Mouse (Mus musculus): ENCODE results near the gene Ppp1r2.

DNA sequence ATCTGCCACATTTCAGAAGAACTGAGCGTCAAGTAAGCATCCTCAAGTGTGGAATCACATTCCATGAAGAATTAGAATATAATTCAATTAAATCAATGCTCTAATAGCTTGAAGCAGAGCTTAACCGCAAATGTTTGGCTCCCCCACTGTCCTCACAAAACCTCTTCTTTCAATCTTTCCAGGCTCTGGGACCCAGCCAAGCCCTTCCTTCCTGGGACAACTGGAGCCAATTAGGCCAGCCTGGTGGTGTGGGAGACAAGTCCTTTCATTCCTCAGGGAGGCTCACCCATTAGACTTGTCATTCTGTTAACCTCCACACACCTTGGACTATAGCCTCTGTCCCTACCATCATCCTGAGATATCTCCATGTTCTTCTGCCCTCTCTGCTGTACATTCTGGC is 6.9 kb upstream of the Ppp1r2 start:
- TF ChIP-seq CTCF (IDR thresholded peaks at IDR 0.05; ENCODE audit: borderline replicate concordance, extremely low read depth, insufficient read depth, insufficient read length) (no peak), POLR2A (IDR thresholded peaks at IDR 0.05; ENCODE audit: borderline replicate concordance, extremely low read depth, insufficient read depth, insufficient read length, poor library complexity, severe bottlenecking) (no peak)
